Mouse (Mus musculus): ENCODE measurements around the gene Cadm2. TPM values are rescaled to one million over a fixed set of nuclear protein-coding genes. Genes with fewer than 3 reads are reported as not detected.

Gene Cadm2
- total RNA-seq, 2 experiments from 2014 or later, result 1.2 to 2.1 TPM

DNA sequence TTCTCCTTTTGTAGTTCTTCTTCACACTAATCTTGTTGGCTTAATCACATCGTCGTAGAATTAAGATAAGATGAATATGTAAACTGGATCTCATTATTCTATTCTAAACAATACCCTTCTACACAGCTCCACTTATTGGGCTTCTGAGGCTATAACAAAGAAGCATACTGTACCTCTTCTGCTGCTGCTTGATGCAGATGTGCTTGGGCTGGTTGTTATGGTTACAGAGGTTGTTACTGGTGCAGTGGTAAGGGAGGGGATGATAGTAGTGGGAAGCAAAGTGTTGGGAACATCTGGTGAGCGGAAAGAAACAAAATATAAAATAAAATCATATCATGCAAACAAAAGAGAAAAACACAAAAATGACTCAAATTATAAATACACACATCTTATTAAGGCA is 889.5 kb downstream of the Cadm2 start:
- no peak for DNase-seq

DNA sequence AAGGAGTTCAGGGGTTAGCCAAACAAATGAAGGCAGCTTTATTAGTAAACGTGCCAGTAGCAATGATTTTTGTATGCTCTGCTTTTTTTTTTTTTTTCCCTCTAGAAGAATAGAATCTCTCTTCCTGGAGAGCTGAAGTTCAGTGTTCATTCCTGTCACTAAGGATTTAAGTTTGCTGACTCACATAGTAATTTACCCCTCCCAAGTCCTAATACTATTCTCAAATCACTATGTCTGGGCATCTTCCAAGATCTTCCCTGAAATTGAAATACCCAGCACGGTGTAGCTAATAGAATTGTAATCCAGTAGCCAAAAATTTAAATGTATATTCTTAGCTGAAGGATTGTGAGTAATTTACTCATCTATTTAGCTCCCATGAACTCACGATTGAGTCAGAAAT is 914.2 kb downstream of the Cadm2 start:
- no peak for DNase-seq

- DNase-seq, result no peak
Observed at GRCm38 (mm10) chr16:66694783-66695182, 925.9 kb downstream of the Cadm2 start.

DNA sequence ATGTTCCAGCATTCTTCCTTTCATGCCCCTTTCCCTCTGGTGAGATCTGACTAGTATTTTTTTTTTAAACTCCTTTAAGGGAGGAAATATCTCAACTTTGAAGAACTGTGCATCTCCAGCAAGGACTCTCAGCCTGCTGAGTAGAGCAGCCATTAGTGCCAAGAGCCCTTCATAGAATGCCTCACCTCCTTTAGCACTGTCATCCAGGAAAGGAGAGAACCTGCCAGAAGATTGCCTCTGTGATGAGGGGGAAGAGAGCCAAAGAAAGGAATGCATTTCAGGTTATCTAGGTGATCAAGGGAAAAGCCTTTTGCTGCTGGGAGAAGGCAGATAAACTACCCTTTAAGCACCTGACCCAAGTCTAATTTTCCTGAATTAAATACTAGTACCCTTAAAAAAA is 943.5 kb downstream of the Cadm2 start:
- no peak for DNase-seq

DNA sequence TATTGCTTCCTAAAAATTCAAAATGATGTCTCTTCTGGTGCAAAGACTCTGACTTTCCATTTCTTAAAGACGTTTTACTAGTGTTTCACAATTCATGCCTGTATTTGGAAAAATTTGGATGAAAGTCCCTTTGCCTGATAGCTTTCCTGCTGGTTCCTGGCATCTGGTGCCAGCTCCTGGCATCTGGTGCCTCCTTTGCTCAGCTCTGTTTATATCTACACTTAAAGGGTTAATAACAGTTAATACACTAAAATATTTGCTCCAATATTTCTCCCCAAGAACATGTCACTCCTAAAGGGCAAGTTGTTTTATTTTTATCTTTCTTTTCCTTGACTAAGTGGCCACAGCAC is 969.7 kb downstream of the Cadm2 start:
- DNase-seq, result no peak

DNA sequence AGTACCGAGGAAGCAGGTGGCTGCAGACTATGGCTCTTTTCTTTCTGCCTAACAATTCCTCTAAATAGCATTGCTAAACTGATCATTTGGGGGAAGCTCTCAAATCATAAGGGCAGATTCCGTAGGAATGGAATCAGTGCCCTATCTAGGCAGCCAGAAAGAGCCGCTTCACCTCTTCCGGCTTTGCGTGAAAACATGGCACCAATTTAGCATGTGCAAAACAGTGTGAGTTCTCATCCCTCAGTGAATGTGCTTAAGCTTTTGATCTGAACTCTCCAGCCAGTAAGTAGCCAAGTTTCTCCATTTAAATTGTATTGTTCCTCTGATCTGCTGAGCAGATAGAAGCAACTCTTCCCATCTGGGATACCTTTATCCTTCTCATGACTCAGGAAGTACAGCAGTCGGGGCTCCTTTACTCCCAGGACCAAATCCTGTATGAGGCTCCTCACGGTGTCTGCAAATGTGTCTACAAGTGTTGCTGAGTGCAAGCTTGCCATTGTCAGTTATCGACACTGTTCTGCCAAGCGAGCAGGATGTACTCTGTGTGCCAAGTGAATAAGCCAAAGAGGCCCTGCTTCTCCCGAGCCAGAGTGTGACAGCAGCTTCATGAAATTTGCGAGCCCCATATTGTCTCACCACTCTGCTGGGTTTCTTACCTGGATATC is 970.2 kb downstream of the Cadm2 start:
- DNase-seq, result no peak

DNA sequence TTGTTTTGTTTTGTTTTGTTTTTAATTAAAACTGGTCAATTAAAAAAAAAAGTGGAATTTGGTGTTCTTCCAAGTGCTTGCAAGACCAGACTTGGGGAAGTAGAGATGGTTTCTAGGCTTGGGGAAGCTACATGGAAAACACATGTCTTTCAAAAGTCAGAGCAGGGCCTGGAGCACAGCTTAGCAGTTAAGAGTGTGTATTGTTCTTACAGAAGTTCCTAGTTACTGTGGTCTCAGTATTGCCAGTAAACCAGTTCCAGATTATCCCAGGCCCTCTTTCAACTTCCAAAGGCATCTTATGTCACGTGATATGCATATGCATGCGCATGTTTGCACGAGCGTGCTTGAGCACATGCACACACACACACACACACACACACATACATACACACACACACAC is 972.9 kb downstream of the Cadm2 start:
- DNase-seq, result no peak

DNA sequence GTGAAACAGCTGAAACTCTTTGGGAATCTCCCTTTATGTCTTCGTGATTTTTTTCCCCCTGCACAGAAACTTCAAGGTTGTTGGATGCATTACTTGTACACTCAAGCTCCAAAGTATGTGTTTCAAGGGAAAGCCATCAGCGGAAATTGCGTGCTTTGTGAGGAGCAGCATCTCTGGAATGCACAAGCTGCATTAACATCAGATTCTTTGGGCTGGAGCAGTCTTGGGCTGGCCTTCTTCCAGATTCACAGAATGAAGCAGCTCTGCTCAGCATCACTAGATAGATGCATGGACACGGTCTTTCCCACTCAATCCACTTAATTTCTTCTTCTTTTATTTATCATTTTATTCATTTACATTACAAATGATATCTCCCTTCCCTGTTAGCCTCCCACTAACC is 977.1 kb downstream of the Cadm2 start:
- DNase-seq, result no peak

GRCm38 (mm10) chr16:66627527-66627926 is 993.2 kb downstream of the Cadm2 start:
- no peak for DNase-seq

DNA sequence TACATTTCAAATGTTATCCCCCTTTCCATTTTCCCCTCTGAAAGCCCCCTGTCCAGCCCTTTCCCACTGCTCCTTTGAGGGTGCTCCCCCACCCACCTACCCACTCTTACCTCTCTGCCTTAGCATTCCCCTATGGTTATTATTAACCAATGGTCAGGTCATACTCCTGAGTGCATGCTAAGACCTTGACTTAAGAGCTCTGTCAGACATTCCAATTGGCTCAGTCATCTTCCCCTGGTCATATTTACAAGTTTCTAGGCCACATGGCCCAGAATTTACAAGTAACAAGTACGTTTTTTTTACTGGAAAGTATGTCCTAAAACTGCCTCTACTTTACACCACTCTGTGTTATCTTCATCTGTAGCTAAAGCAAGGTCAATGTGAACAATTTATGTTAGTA is 998.3 kb downstream of the Cadm2 start:
- DNase-seq, result no peak

- DNase-seq, result no peak
Observed at GRCm38 (mm10) chr16:66612624-66613023, 1008.1 kb downstream of the Cadm2 start.
